Mouse (Mus musculus): ENCODE measurements around the gene Vsx2. TPM values are rescaled to one million over a fixed set of nuclear protein-coding genes. Genes with fewer than 3 reads are reported as not detected.
"Not testable (repeated sequence)": the region's sequence is repeated elsewhere in the genome, so short reads cannot be mapped to it uniquely, and the experiment has no call there.

The Vsx2 gene
- polyA plus RNA-seq (2016; fragmentation: Nextera tagmentation; extraction: Ambion mirVana): 2.8 and 3.2 TPM in 2 replicates

- H3K9me3 ChIP-seq: no peaks in the 10 kb centered on the region
- WGBS: 2% methylated on average over 25 of the region's 25 CpGs
- peaks cover 30% of the 10 kb centered on the region for H3K4me1 ChIP-seq
- H3K36me3 ChIP-seq (replicated peaks): no peaks in the 10 kb centered on the region
- H3K27me3 ChIP-seq (replicated peaks; ENCODE audit: low read depth, poor library complexity, severe bottlenecking): peaks cover 96% of the 10 kb centered on the region
- peak; percentile 59 for DNase-seq (ENCODE audit: low spot score)
- H3K27ac ChIP-seq (replicated peaks): no peak within 1 kb of the TSS
- peak within 1 kb of the TSS; percentile 45 for H3K4me3 ChIP-seq
These were observed at the start of gene Vsx2 for GRCm38 (mm10) chr12:84569336-84569970. Vsx2 (plus strand) TSS chr12:84569762.

DNA sequence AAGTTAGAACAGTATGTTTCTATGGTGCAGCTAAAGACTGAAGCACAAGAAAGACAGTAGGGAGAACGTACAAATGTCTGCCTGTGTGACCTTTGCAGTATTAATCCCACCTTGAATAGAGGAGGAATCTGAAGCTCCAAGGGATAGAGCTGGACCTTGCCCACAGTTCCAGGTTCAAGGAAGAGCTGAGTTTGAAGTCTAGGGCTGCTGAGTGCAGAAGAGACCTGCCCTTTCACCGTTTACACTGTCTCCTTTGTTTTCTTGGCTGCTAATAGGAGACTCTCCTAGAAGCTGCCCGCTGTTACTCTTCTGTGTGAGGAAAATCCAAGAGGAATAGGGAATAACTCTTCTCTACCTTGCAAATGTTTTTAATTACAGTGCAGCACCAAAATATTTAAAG, 45.8 kb upstream of the Vsx2 start:
- Histone ChIP-seq H3K9me3 (no peaks in the 10 kb centered on the region), H3K4me1 (peaks cover 28% of the 10 kb centered on the region), H3K27ac (replicated peaks) (peak overlapping the region; percentile 32), H3K27me3 (replicated peaks; ENCODE audit: low read depth, poor library complexity, severe bottlenecking) (no peaks in the 10 kb centered on the region), H3K36me3 (replicated peaks) (peaks cover 10% of the 10 kb centered on the region), H3K4me3 (no peak overlapping the region)
- WGBS: 27% methylated on average over 3 of the region's 3 CpGs
- no peak for DNase-seq (ENCODE audit: low spot score)

DNA sequence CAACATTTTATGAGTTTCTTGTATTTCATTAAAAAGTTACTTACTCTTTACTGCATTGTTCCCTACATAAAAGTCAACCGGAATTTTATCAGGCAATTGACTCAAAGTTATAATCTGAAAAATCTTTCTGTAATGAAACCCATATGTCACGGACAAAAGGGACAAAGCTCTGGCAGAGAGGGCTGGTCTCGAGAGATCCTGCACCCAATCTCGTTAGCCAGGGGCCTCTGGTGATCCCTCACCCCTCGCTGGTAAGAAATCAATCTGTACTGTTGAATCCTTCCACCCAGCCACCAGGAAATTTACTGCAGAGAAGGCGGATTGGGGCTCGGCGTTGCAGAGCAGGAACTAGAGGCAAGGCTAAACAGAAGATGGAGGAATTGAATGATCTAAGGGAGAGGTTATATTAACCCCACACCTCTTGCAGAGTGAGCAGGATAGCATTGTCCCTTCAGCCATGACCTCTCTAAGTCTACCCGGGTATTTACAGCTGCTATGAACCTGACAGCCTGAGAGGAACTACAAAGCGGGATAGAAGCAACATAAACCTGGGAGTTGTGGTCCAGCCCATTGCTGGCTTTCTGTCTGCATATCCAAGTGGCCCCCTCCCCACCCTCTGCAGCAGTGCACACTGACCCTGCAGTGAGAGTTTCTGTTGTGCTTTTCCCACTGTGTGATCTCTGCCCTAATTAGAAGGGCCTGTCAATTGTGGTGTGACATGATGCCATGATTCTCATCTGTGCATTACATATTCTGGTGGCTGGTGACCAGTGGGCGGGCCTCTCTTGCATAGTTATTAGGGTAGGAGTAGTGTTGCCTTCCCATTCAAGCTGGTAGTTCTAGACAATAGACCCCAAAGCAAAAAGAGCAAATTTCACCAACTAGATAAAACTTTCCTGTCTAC, 45.2 kb upstream of the Vsx2 start:
- peak; percentile 49 for DNase-seq (ENCODE audit: low spot score)
- H3K9me3 ChIP-seq: no peaks in the 10 kb centered on the region
- peaks cover 10% of the 10 kb centered on the region for H3K36me3 ChIP-seq (replicated peaks)
- H3K27me3 ChIP-seq (replicated peaks; ENCODE audit: low read depth, poor library complexity, severe bottlenecking): no peaks in the 10 kb centered on the region
- peaks cover 28% of the 10 kb centered on the region for H3K4me1 ChIP-seq
- peak overlapping the region; percentile 32 for H3K27ac ChIP-seq (replicated peaks)
- 40% methylated on average over 11 of the region's 11 CpGs for WGBS
- no peak overlapping the region for H3K4me3 ChIP-seq

DNA sequence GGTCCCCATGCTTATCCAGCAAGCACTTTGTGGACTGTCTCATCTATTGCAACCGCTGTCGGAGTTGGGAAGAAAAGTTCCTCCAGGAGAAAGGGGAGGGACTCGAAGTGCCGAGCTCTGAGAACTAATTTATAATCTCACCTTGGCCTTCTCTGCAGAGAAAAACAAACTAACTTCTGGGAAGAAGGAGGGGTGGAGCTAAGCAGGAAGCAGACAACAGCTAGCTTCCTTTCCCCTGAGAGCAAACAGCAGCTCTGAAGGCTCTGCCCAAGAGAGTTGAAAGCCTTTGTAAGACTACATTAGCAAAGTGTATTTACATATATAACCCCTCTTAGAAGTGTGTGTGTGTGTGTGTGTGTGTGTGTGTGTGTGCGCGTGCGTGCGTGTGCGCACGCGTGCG, 44.1 kb upstream of the Vsx2 start:
- Histone ChIP-seq H3K4me1 (peaks cover 28% of the 10 kb centered on the region), H3K4me3 (no peak overlapping the region), H3K27me3 (replicated peaks; ENCODE audit: low read depth, poor library complexity, severe bottlenecking) (no peaks in the 10 kb centered on the region), H3K9me3 (no peaks in the 10 kb centered on the region), H3K27ac (replicated peaks) (no peak overlapping the region; the same call in 1 of the 2 replicates), H3K36me3 (replicated peaks) (peaks cover 14% of the 10 kb centered on the region)
- DNase-seq (ENCODE audit: low spot score): no peak
- 89% methylated on average over 12 of the region's 12 CpGs for WGBS

DNA sequence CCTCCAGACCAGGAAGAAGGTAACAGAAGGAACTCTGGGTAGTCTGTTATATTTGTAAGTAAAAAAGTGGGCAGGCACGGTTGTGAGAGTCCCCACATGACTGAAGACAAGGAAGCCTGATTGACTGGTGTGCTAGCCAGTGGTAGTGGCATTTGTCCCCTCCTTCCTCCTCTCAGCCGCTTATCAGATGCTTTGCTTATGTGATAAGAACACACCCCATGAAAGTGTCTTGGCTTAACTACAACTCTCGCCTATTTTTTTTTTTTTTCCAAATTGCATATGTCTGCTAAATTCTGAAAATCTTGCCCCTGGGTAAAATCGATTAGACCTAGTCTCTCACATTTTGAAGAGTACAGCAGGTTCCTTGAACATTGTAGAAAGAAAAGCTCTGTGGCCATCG, 39.1 kb upstream of the Vsx2 start:
- Histone ChIP-seq H3K9me3 (no peaks in the 10 kb centered on the region), H3K4me1 (peaks cover 35% of the 10 kb centered on the region), H3K4me3 (no peak overlapping the region), H3K27ac (replicated peaks) (no peak overlapping the region), H3K27me3 (replicated peaks; ENCODE audit: low read depth, poor library complexity, severe bottlenecking) (no peaks in the 10 kb centered on the region), H3K36me3 (replicated peaks) (peaks cover 43% of the 10 kb centered on the region)
- DNase-seq (ENCODE audit: low spot score): no peak
- 88% methylated on average over 5 of the region's 5 CpGs for WGBS

DNA sequence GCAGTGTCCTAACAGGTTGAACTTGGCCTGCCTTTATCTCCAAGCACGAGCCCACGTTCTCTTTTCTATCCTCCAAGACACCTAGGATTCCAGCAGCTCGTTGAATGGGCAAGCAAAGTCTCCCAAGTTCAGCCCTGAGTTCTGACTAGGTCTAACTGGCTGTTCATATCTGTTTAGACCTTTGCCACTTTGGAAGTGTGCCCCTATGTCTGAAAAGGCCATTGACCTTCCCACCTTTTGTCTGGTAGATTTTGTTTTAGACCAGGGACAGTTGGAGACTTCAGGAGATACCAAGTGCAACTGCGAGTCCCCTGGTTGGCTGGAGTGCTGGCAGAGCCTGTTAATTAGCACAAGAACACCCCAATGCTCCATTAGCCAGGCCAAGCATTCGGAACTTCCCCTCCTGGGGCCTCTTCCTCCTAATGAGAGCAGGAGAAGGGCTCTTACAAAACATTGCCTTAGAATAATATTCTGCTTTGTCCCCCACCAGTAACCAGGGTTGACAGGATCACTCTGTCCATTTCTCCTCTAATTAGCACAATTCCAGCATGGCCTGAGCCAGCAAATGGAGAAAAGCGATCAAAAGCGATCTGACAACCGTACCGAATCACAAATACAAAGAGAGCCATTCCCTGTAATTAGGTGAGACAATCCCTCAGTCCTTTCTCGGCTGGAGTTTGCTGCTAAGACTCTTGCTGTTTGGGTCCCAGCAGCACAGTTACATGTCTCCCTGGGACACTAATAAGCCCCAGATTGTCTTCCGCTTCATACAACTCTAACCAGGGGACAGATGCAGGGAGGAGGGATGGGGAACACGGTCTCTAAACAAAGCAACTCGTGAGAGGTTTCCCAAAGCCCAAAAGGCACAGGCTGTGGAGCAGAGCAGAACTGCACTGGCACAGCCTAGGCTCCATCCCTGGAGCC, 37.4 kb upstream of the Vsx2 start:
- H3K27me3 ChIP-seq (replicated peaks; ENCODE audit: low read depth, poor library complexity, severe bottlenecking): no peaks in the 10 kb centered on the region
- peak; percentile 47 for DNase-seq (ENCODE audit: low spot score)
- peaks cover 32% of the 10 kb centered on the region for H3K4me1 ChIP-seq
- H3K36me3 ChIP-seq (replicated peaks): peaks cover 34% of the 10 kb centered on the region
- no peaks in the 10 kb centered on the region for H3K9me3 ChIP-seq
- H3K27ac ChIP-seq (replicated peaks): peak overlapping the region; percentile 80
- no peak overlapping the region for H3K4me3 ChIP-seq
- WGBS: 28% methylated on average over 13 of the region's 13 CpGs

GRCm38 (mm10) chr12:84532830-84533199, 36.7 kb upstream of the Vsx2 start:
- Histone ChIP-seq H3K4me3 (no peak overlapping the region), H3K27ac (replicated peaks) (peak overlapping the region; percentile 80)

DNA sequence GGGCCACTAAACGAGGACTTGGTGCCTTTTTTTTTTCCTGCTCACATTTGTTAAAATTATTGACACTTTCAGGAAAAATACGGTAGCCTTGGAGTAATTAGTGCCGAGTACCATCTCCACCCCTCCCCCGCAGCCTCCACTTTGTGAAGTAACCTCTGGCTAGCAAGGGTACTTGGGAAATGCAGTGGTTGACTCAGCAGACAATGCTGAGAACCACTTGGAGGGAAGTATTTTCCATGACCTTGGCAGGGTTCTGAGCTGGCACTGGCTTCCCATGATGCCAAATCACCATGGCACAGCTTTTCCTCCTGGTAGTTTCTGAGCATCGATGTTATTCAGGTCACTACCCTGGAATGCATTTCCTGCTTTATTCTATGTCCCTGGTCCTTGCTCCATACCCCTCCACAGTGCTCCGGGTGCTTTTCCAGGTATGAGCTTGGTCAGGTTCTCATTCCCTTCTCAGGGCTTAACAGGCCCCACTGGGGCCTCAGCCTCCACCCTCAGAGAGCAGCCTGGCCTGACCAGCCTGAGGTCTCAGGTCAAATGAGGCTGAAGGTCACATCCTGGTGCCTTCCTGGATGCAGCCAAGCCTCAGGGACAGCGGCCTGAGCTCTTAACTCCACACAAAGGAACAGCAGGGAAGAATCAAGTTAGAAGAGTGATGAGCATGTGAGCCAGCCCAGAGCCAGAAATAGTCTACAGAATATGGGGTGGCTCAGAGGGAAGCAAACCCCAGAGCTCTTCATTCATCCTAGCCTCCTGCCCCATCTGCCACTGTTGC, 35.7 kb upstream of the Vsx2 start:
- Histone ChIP-seq H3K9me3 (no peaks in the 10 kb centered on the region), H3K4me3 (no peak overlapping the region), H3K36me3 (replicated peaks) (peaks cover 33% of the 10 kb centered on the region), H3K27me3 (replicated peaks; ENCODE audit: low read depth, poor library complexity, severe bottlenecking) (no peaks in the 10 kb centered on the region), H3K4me1 (peaks cover 32% of the 10 kb centered on the region), H3K27ac (replicated peaks) (peak overlapping the region; percentile 55)
- no peak for DNase-seq (ENCODE audit: low spot score)
- 59% methylated on average over 7 of the region's 7 CpGs for WGBS

More at GRCm38 (mm10) chr12:84532830-84533199, 36.7 kb upstream of the Vsx2 start:
- H3K9me3 ChIP-seq: no peaks in the 10 kb centered on the region
- WGBS: 56% methylated on average over 8 of the region's 8 CpGs
- DNase-seq (ENCODE audit: low spot score): no peak
- H3K36me3 ChIP-seq (replicated peaks): peaks cover 33% of the 10 kb centered on the region
- peaks cover 32% of the 10 kb centered on the region for H3K4me1 ChIP-seq
- no peaks in the 10 kb centered on the region for H3K27me3 ChIP-seq (replicated peaks; ENCODE audit: low read depth, poor library complexity, severe bottlenecking)

DNA sequence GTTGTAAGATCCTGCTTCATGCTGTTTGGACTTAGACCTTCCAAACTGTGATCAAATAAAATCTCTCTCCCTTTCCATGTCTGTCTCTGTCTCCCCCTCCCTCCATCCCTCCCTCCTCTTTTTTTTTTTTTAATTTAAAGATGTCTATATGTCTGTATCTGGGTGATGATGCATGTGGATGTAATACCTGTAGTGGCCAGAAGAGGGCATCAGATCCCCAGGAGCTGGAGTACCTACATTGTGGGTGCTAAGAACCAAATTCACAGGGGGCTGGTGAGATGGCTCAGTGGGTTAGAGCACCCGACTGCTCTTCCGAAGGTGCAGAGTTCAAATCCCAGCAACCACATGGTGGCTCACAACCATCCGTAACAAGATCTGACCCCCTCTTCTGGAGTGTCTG, 30.0 kb upstream of the Vsx2 start:
- not testable (repeated sequence) for H3K27me3 ChIP-seq (replicated peaks; ENCODE audit: low read depth, poor library complexity, severe bottlenecking); H3K36me3 ChIP-seq (replicated peaks); DNase-seq (ENCODE audit: low spot score); H3K4me1 ChIP-seq; H3K27ac ChIP-seq (replicated peaks); H3K9me3 ChIP-seq; H3K4me3 ChIP-seq
- WGBS: 76% methylated on average over 3 of the region's 3 CpGs

GRCm38 (mm10) chr12:84541391-84541958, 28.1 kb upstream of the Vsx2 start:
- Histone ChIP-seq H3K4me3 (no peak overlapping the region), H3K27me3 (replicated peaks; ENCODE audit: low read depth, poor library complexity, severe bottlenecking) (no peaks in the 10 kb centered on the region), H3K9me3 (no peaks in the 10 kb centered on the region), H3K4me1 (no peaks in the 10 kb centered on the region), H3K36me3 (replicated peaks) (no peaks in the 10 kb centered on the region; the same call in 1 of the 2 replicates), H3K27ac (replicated peaks) (no peak overlapping the region)
- 66% methylated on average over 11 of the region's 11 CpGs for WGBS
- no peak for DNase-seq (ENCODE audit: low spot score)

DNA sequence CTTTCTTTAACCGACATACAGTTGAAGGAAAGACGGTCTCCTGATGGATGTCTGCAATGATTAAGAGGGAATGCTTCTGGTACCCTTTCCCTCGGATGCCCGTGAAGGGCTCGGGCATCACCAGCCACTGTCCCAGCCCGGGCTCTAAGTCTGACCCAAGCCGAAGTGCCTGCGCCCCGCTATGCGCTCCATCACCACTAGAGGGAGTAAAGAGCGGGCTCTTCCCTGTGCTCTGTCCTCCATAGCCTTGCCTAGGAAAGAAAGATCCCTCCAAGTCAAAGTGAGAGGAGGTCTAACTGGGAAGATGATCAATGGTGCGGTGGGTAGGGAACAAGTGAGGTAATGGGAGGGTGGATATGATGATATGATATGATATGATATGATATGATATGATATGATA, 23.5 kb upstream of the Vsx2 start:
- H3K27me3 ChIP-seq (replicated peaks; ENCODE audit: low read depth, poor library complexity, severe bottlenecking): no peaks in the 10 kb centered on the region; the same call in none of the 2 replicates
- H3K36me3 ChIP-seq (replicated peaks): no peaks in the 10 kb centered on the region
- H3K4me3 ChIP-seq: no peak overlapping the region
- 10% methylated on average over 12 of the region's 12 CpGs for WGBS
- DNase-seq (ENCODE audit: low spot score): peak; percentile 83
- no peaks in the 10 kb centered on the region for H3K9me3 ChIP-seq
- H3K27ac ChIP-seq (replicated peaks): no peak overlapping the region
- peaks cover 4% of the 10 kb centered on the region for H3K4me1 ChIP-seq

All from embryonic facial prominence, embryonic 10.5 days (tissue).